Mouse (Mus musculus) layer of hippocampus, adult 2 months (tissue): ENCODE results near the gene Gng13. TPM values are rescaled to one million over a fixed set of nuclear protein-coding genes. Genes with fewer than 3 reads are reported as not detected.
A peak's percentile ranks its signal among the peaks of the same experiment; 100 is the strongest.

Experiments used
- DNase-seq, 2 experiments: peaks; one replicate each; pipeline ENCODE4 v3.0.0; 2022; ENCODE audit warnings: low spot score in 2 of 2
- H3K27ac ChIP-seq: fragments of 200-600 bp; 2 replicates; pipeline ENCODE4 v1.8.1; 2022
- H3K4me3 ChIP-seq: fragments of 200-600 bp; 2 replicates; pipeline ENCODE4 v1.8.1; 2022; ENCODE audit warnings: mild to moderate bottlenecking
- CTCF ChIP-seq: fragments of 200-600 bp; conservative IDR thresholded peaks from 2 replicates; pipeline ENCODE4 v1.8.1; 2022; ENCODE audit warnings: antibody characterized with exemption, mild to moderate bottlenecking, moderate library complexity
- total RNA-seq, 2 experiments: library from RNA; stranded (reverse); gene quantifications; 2 replicates each; pipeline ENCODE4 v1.2.3; 2021

Gene Gng13
- total RNA-seq, 2 experiments from 2014 or later: 106 to 122 TPM

- TF ChIP-seq CTCF: no peak
- no peak overlapping the region for H3K27ac ChIP-seq
- no peak overlapping the region for H3K4me3 ChIP-seq
- no peak for DNase-seq
Measured at GRCm38 (mm10) chr17:25743831-25744230, 26.9 kb downstream of the Gng13 start.

- H3K4me3 ChIP-seq: no peak overlapping the region
- H3K27ac ChIP-seq: no peak overlapping the region
- no peak for DNase-seq
- no peak for TF ChIP-seq CTCF
Measured at GRCm38 (mm10) chr17:25744311-25744710, 27.3 kb downstream of the Gng13 start.

- Histone ChIP-seq H3K4me3 (no peak overlapping the region), H3K27ac (no peak overlapping the region)
- DNase-seq: no peak
- TF ChIP-seq CTCF: no peak
Measured at GRCm38 (mm10) chr17:25748238-25748637, 31.3 kb downstream of the Gng13 start.

- Histone ChIP-seq H3K4me3 (no peak overlapping the region), H3K27ac (no peak overlapping the region)
- no peak for TF ChIP-seq CTCF
- no peak for DNase-seq
Measured at GRCm38 (mm10) chr17:25749314-25749713, 32.3 kb downstream of the Gng13 start.

GRCm38 (mm10) chr17:25751446-25751845 lies 34.5 kb downstream of the Gng13 start:
- TF ChIP-seq CTCF: no peak

GRCm38 (mm10) chr17:25754241-25754640 lies 37.3 kb downstream of the Gng13 start, which contains the start of gene Msln:
Gene Msln (minus strand): TSS chr17:25754378.
- DNase-seq: no peak
- H3K4me3 ChIP-seq: no peak within 1 kb of the TSS
- TF ChIP-seq CTCF: no peak
- no peak within 1 kb of the TSS for H3K27ac ChIP-seq

More at GRCm38 (mm10) chr17:25751446-25751845, 34.5 kb downstream of the Gng13 start:
- Histone ChIP-seq H3K27ac (peak overlapping the region; percentile 33), H3K4me3 (no peak overlapping the region)
- peak in 1 of 2 experiments; percentile 44 for DNase-seq

- DNase-seq: no peak
- Histone ChIP-seq H3K27ac (no peak overlapping the region), H3K4me3 (no peak overlapping the region)
- no peak for TF ChIP-seq CTCF
Measured at GRCm38 (mm10) chr17:25755086-25755485, 38.1 kb downstream of the Gng13 start.

- H3K4me3 ChIP-seq: no peak overlapping the region
- no peak for DNase-seq
- no peak overlapping the region for H3K27ac ChIP-seq
- TF ChIP-seq CTCF: no peak
Measured at GRCm38 (mm10) chr17:25755627-25756377, 38.8 kb downstream of the Gng13 start.

- no peak for TF ChIP-seq CTCF
- DNase-seq: no peak
- Histone ChIP-seq H3K4me3 (no peak overlapping the region), H3K27ac (no peak overlapping the region)
Measured at GRCm38 (mm10) chr17:25756378-25757242, 39.6 kb downstream of the Gng13 start.

GRCm38 (mm10) chr17:25757691-25758090 lies 40.7 kb downstream of the Gng13 start:
- Histone ChIP-seq H3K4me3 (no peak overlapping the region), H3K27ac (no peak overlapping the region)
- TF ChIP-seq CTCF: no peak
- no peak for DNase-seq

GRCm38 (mm10) chr17:25760148-25760547 lies 43.2 kb downstream of the Gng13 start:
- Histone ChIP-seq H3K27ac (peak overlapping the region; percentile 96), H3K4me3 (no peak overlapping the region)
- TF ChIP-seq CTCF: no peak
- no peak for DNase-seq

GRCm38 (mm10) chr17:25761561-25761970 lies 44.6 kb downstream of the Gng13 start:
- Histone ChIP-seq H3K4me3 (no peak overlapping the region), H3K27ac (peak overlapping the region; percentile 96)
- TF ChIP-seq CTCF: no peak
- peak; percentile 54 to 77 for DNase-seq

GRCm38 (mm10) chr17:25762591-25762990 lies 45.6 kb downstream of the Gng13 start:
- no peak for TF ChIP-seq CTCF

More at GRCm38 (mm10) chr17:25762591-25762990, 45.6 kb downstream of the Gng13 start:
- no peak for DNase-seq
- Histone ChIP-seq H3K4me3 (no peak overlapping the region), H3K27ac (peak overlapping the region; percentile 96)
